ENCODE assay signal across 10 mouse cellular contexts in genomic region chr1:30740831-30741230, GRCm38 (mm10).
DNase-seq lines count a peak whose midpoint lies in the region; ATAC-seq lines count a peak whose summit lies in the region.
"Had no signal": no experiment of that assay in that cellular context is flagged by ENCODE, and none has a peak within 500 bp of the region (broad histone marks: within the 10 kb centered on the region; RNA-seq: fewer than 3 reads in every experiment).

No protein-coding gene starts in this region.

- H3K4me3 ChIP-seq in midbrain, embryonic 11.5 days (ENCODE audit: low read depth, low read length), result no peak overlapping the region
- H3K4me3 ChIP-seq in midbrain, embryonic 10.5 days, result no peak overlapping the region
- no peak overlapping the region for H3K4me3 ChIP-seq in heart, embryonic 10.5 days
- H3K4me3 ChIP-seq: embryonic facial prominence, embryonic 15.5 days; limb, embryonic 12.5 days had no signal

- DNase-seq in adrenal gland, postnatal 10 days, result peak; percentile 19
- DNase-seq in adrenal gland, adult 18-20 months (ENCODE audit: low spot score in 2 of 2), result no peak
- DNase-seq in midbrain, embryonic 11.5 days (ENCODE audit: low spot score, missing footprints), result peak; percentile 80
- no peak for DNase-seq in midbrain, embryonic 10.5 days (ENCODE audit: low spot score)
- peak; percentile 41 to 63 for DNase-seq in layer of hippocampus, postnatal 14 days (ENCODE audit: low spot score in 2 of 2)
- peak; percentile 74 to 79 for DNase-seq in right cerebral cortex, postnatal 10 days (ENCODE audit: low spot score in 2 of 2)
- DNase-seq in ovary, postnatal 14 days (ENCODE audit: low spot score), result no peak
- no peak for DNase-seq in heart, embryonic 10.5 days (ENCODE audit: low spot score)

- H3K4me2 ChIP-seq in midbrain, embryonic 11.5 days, result no peak overlapping the region
- H3K4me2 ChIP-seq: embryonic facial prominence, embryonic 15.5 days; limb, embryonic 12.5 days had no signal

- no peaks in the 10 kb centered on the region for H3K27me3 ChIP-seq in midbrain, embryonic 11.5 days (ENCODE audit: control insufficient read depth, insufficient read depth, low read length)
- no peaks in the 10 kb centered on the region for H3K27me3 ChIP-seq in midbrain, embryonic 10.5 days (ENCODE audit: low read depth, poor library complexity, severe bottlenecking)
- no peaks in the 10 kb centered on the region for H3K27me3 ChIP-seq in heart, embryonic 10.5 days (ENCODE audit: insufficient read depth, poor library complexity, severe bottlenecking)
- H3K27me3 ChIP-seq: embryonic facial prominence, embryonic 15.5 days; limb, embryonic 12.5 days had no signal

- H3K9ac ChIP-seq in midbrain, embryonic 11.5 days (ENCODE audit: low read length), result no peak overlapping the region
- H3K9ac ChIP-seq: embryonic facial prominence, embryonic 15.5 days; limb, embryonic 12.5 days had no signal

- H3K4me1 ChIP-seq in midbrain, embryonic 11.5 days (ENCODE audit: control insufficient read depth, insufficient read depth, low read length), result no peaks in the 10 kb centered on the region
- H3K4me1 ChIP-seq in midbrain, embryonic 10.5 days, result no peaks in the 10 kb centered on the region
- H3K4me1 ChIP-seq in heart, embryonic 10.5 days, result no peaks in the 10 kb centered on the region
- H3K4me1 ChIP-seq: embryonic facial prominence, embryonic 15.5 days; limb, embryonic 12.5 days had no signal

- H3K27ac ChIP-seq in midbrain, embryonic 11.5 days (ENCODE audit: low read depth, low read length), result no peak overlapping the region
- H3K27ac ChIP-seq in midbrain, embryonic 10.5 days (replicated peaks), result no peak overlapping the region
- no peak overlapping the region for H3K27ac ChIP-seq in heart, embryonic 10.5 days
- H3K27ac ChIP-seq: embryonic facial prominence, embryonic 15.5 days; limb, embryonic 12.5 days had no signal

- H3K36me3 ChIP-seq in midbrain, embryonic 11.5 days (ENCODE audit: control insufficient read depth, insufficient read depth, low read length), result no peaks in the 10 kb centered on the region
- H3K36me3 ChIP-seq in midbrain, embryonic 10.5 days, result no peaks in the 10 kb centered on the region
- H3K36me3 ChIP-seq in heart, embryonic 10.5 days, result no peaks in the 10 kb centered on the region
- H3K36me3 ChIP-seq: embryonic facial prominence, embryonic 15.5 days; limb, embryonic 12.5 days had no signal

- no peak for ATAC-seq in midbrain, embryonic 11.5 days (ENCODE audit: low FRiP score)

- H3K9me3 ChIP-seq in midbrain, embryonic 11.5 days (ENCODE audit: control insufficient read depth, low read length), result no peaks in the 10 kb centered on the region
- H3K9me3 ChIP-seq in midbrain, embryonic 10.5 days (replicated peaks), result 0 out of 2 replicates have a peak, but pooled peaks cover 4% of the 10 kb centered on the region
- H3K9me3 ChIP-seq in heart, embryonic 10.5 days, result no peaks in the 10 kb centered on the region
- H3K9me3 ChIP-seq: embryonic facial prominence, embryonic 15.5 days; limb, embryonic 12.5 days had no signal

- WGBS in midbrain, embryonic 11.5 days, result 71% methylated on average over 3 of the region's 3 CpGs
- WGBS in midbrain, embryonic 10.5 days, result 84% methylated on average over 3 of the region's 3 CpGs
- 74% methylated on average over 3 of the region's 3 CpGs for WGBS in heart, embryonic 10.5 days

Comparison
In these comparisons a context has a peak if more than half of its experiments do, and no peak if none do; other contexts are left out.
1. DNase-seq: peak in adrenal gland, postnatal 10 days (single experiment), midbrain, embryonic 11.5 days (single experiment), layer of hippocampus, postnatal 14 days (2 of 2) and right cerebral cortex, postnatal 10 days (2 of 2); none in adrenal gland, adult 18-20 months (0 of 2), midbrain, embryonic 10.5 days (single experiment), ovary, postnatal 14 days (single experiment) and heart, embryonic 10.5 days (single experiment).